Mouse (Mus musculus) embryonic facial prominence, embryonic 11.5 days (tissue): ENCODE measurements at regions not wholly inside any gene's neighbourhood (a gene's known extent, or its start where the extent isn't known, plus 50 kb on each side); places are given as distances from the start of the nearest gene placed in this dataset.

Experiments
- ATAC-seq: fragments of 200-750 bp; cut with Nextera tagmentation; replicated peaks from 2 replicates; pipeline ENCODE4 v1.8.0; 2017; ENCODE audit warnings: low read depth; ENCODE audit not compliant: insufficient number of reproducible peaks, low FRiP score, low TSS enrichment
- DNase-seq: peaks from one replicate; pipeline ENCODE4 v3.0.0-alpha.2; 2015; ENCODE audit warnings: low spot score
- H3K27ac ChIP-seq: fragments of 300-500 bp; sonication (generic); replicated peaks from 2 replicates; pipeline ENCODE4 v1.5.1; 2014; ENCODE audit warnings: mild to moderate bottlenecking, low read depth, low read length, control low read depth
- H3K27me3 ChIP-seq: fragments of 300-500 bp; sonication (generic); 2 replicates; pipeline ENCODE4 v1.6.1; 2014; ENCODE audit warnings: mild to moderate bottlenecking, low read length, moderate library complexity, mixed read lengths; ENCODE audit not compliant: control insufficient read depth, insufficient read depth
- H3K36me3 ChIP-seq: fragments of 300-500 bp; sonication (generic); replicated peaks from 2 replicates; pipeline ENCODE4 v1.6.1; 2014; ENCODE audit warnings: low read depth, mild to moderate bottlenecking, low read length, moderate library complexity, mixed read lengths; ENCODE audit not compliant: control insufficient read depth, insufficient read depth
- H3K4me1 ChIP-seq: fragments of 300-500 bp; sonication (generic); 2 replicates; pipeline ENCODE4 v1.6.1; 2014; ENCODE audit warnings: low read length, mixed read lengths; ENCODE audit not compliant: control insufficient read depth, insufficient read depth
- H3K4me2 ChIP-seq: fragments of 300-500 bp; sonication (generic); 2 replicates; pipeline ENCODE4 v1.6.1; 2014; ENCODE audit warnings: low read depth, mild to moderate bottlenecking, control low read depth, low read length, moderate library complexity
- H3K4me3 ChIP-seq: fragments of 300-500 bp; sonication (generic); 2 replicates; pipeline ENCODE4 v1.5.1; 2014; ENCODE audit warnings: low read depth, low read length, control low read depth
- H3K9ac ChIP-seq: fragments of 300-500 bp; sonication (generic); replicated peaks from 2 replicates; pipeline ENCODE4 v1.6.1; 2014; ENCODE audit warnings: mild to moderate bottlenecking, control low read depth, low read length
- H3K9me3 ChIP-seq: fragments of 300-500 bp; sonication (generic); replicated peaks from 2 replicates; pipeline ENCODE4 v1.6.1; 2016; ENCODE audit warnings: mild to moderate bottlenecking, low read length, inconsistent platforms, mixed read lengths; ENCODE audit not compliant: control insufficient read depth
- WGBS: fragments of 180-500 bp; shearing (Covaris S2); extraction: QIAGEN DNeasy Blood & Tissue Kit; methylation state at CpG from one replicate; pipeline ENCODE4 v1.1.7; 2014; 5-methylcytosine and 5-hydroxymethylcytosine counted together

- DNase-seq (peak; percentile 89), ATAC-seq (no peak)
- no peak overlapping the region for H3K4me3 ChIP-seq
- H3K4me1 ChIP-seq = no peaks in the 10 kb centered on the region
- 4% methylated on average over 6 of the region's 6 CpGs for WGBS
- H3K27me3 ChIP-seq = no peaks in the 10 kb centered on the region
- no peak overlapping the region for H3K27ac ChIP-seq
- H3K4me2 ChIP-seq = no peak overlapping the region
- H3K9me3 ChIP-seq = no peaks in the 10 kb centered on the region
- H3K9ac ChIP-seq = no peak overlapping the region
- H3K36me3 ChIP-seq = no peaks in the 10 kb centered on the region
Observed at GRCm38 (mm10) chr7:113131945-113132538, 75.2 kb upstream of the Arntl start.

GRCm38 (mm10) chr7:113133891-113134290 lies 73.4 kb upstream of the Arntl start:
- WGBS = 76% methylated on average over 5 of the region's 5 CpGs
- Histone ChIP-seq H3K36me3 (no peaks in the 10 kb centered on the region), H3K4me2 (no peak overlapping the region), H3K9ac (no peak overlapping the region), H3K27ac (no peak overlapping the region), H3K4me1 (no peaks in the 10 kb centered on the region), H3K4me3 (no peak overlapping the region), H3K9me3 (no peaks in the 10 kb centered on the region), H3K27me3 (no peaks in the 10 kb centered on the region)
- ATAC-seq (no peak), DNase-seq (no peak)

GRCm38 (mm10) chr7:113140011-113140438 lies 67.2 kb upstream of the Arntl start:
- no peak overlapping the region for H3K9ac ChIP-seq
- no peak for DNase-seq
- no peaks in the 10 kb centered on the region for H3K27me3 ChIP-seq
- no peaks in the 10 kb centered on the region for H3K9me3 ChIP-seq
- H3K4me2 ChIP-seq = no peak overlapping the region
- no peaks in the 10 kb centered on the region for H3K4me1 ChIP-seq
- no peak for ATAC-seq
- H3K4me3 ChIP-seq = no peak overlapping the region
- WGBS = 83% methylated on average over 10 of the region's 10 CpGs
- H3K27ac ChIP-seq = no peak overlapping the region
- no peaks in the 10 kb centered on the region for H3K36me3 ChIP-seq

GRCm38 (mm10) chr7:113141846-113142683 lies 65.2 kb upstream of the Arntl start:
- no peaks in the 10 kb centered on the region for H3K27me3 ChIP-seq
- no peak overlapping the region for H3K9ac ChIP-seq
- no peak overlapping the region for H3K4me2 ChIP-seq
- ATAC-seq = no peak
- WGBS = 44% methylated on average over 10 of the region's 10 CpGs
- no peaks in the 10 kb centered on the region for H3K4me1 ChIP-seq
- no peaks in the 10 kb centered on the region for H3K9me3 ChIP-seq
- no peak overlapping the region for H3K4me3 ChIP-seq
- no peak overlapping the region for H3K27ac ChIP-seq
- DNase-seq = no peak
- no peaks in the 10 kb centered on the region for H3K36me3 ChIP-seq

- peak; percentile 91 for DNase-seq
- Histone ChIP-seq H3K9me3 (no peaks in the 10 kb centered on the region), H3K27me3 (no peaks in the 10 kb centered on the region)
Observed at GRCm38 (mm10) chr7:113143552-113143951, 63.7 kb upstream of the Arntl start.

GRCm38 (mm10) chr7:113145046-113145445 lies 62.2 kb upstream of the Arntl start:
- Histone ChIP-seq H3K4me3 (no peak overlapping the region), H3K4me2 (no peak overlapping the region), H3K27ac (no peak overlapping the region), H3K36me3 (no peaks in the 10 kb centered on the region), H3K9me3 (no peaks in the 10 kb centered on the region), H3K9ac (no peak overlapping the region), H3K27me3 (no peaks in the 10 kb centered on the region), H3K4me1 (peaks cover 5% of the 10 kb centered on the region; the same call in 1 of the 2 replicates)
- WGBS = 86% methylated on average over 8 of the region's 8 CpGs
- DNase-seq (no peak), ATAC-seq (no peak)

More at GRCm38 (mm10) chr7:113143552-113143951, 63.7 kb upstream of the Arntl start:
- WGBS = 10% methylated on average over 7 of the region's 7 CpGs
- Histone ChIP-seq H3K4me3 (no peak overlapping the region), H3K36me3 (no peaks in the 10 kb centered on the region), H3K4me1 (peaks cover 5% of the 10 kb centered on the region; the same call in 1 of the 2 replicates), H3K9ac (no peak overlapping the region), H3K4me2 (no peak overlapping the region), H3K27ac (no peak overlapping the region)
- ATAC-seq = no peak

- WGBS = 82% methylated on average over 2 of the region's 2 CpGs
- peaks cover 5% of the 10 kb centered on the region; the same call in 1 of the 2 replicates for H3K4me1 ChIP-seq
- ATAC-seq = no peak
Observed at GRCm38 (mm10) chr7:113146108-113146507, 61.2 kb upstream of the Arntl start.

GRCm38 (mm10) chr7:113146526-113146925 lies 60.7 kb upstream of the Arntl start:
- H3K36me3 ChIP-seq = no peaks in the 10 kb centered on the region
- no peak for ATAC-seq
- no peaks in the 10 kb centered on the region for H3K27me3 ChIP-seq
- DNase-seq = no peak
- no peaks in the 10 kb centered on the region for H3K9me3 ChIP-seq
- WGBS = 85% methylated on average over 9 of the region's 9 CpGs
- no peak overlapping the region for H3K27ac ChIP-seq
- no peak overlapping the region for H3K4me2 ChIP-seq
- no peak overlapping the region for H3K4me3 ChIP-seq
- H3K9ac ChIP-seq = no peak overlapping the region
- peaks cover 5% of the 10 kb centered on the region; the same call in 1 of the 2 replicates for H3K4me1 ChIP-seq

More at GRCm38 (mm10) chr7:113146108-113146507, 61.2 kb upstream of the Arntl start:
- no peaks in the 10 kb centered on the region for H3K27me3 ChIP-seq
- H3K9me3 ChIP-seq = no peaks in the 10 kb centered on the region
- H3K4me2 ChIP-seq = no peak overlapping the region
- no peak for DNase-seq
- no peak overlapping the region for H3K27ac ChIP-seq
- H3K36me3 ChIP-seq = no peaks in the 10 kb centered on the region
- H3K9ac ChIP-seq = no peak overlapping the region
- H3K4me3 ChIP-seq = no peak overlapping the region
